In the genomic region with DNA sequence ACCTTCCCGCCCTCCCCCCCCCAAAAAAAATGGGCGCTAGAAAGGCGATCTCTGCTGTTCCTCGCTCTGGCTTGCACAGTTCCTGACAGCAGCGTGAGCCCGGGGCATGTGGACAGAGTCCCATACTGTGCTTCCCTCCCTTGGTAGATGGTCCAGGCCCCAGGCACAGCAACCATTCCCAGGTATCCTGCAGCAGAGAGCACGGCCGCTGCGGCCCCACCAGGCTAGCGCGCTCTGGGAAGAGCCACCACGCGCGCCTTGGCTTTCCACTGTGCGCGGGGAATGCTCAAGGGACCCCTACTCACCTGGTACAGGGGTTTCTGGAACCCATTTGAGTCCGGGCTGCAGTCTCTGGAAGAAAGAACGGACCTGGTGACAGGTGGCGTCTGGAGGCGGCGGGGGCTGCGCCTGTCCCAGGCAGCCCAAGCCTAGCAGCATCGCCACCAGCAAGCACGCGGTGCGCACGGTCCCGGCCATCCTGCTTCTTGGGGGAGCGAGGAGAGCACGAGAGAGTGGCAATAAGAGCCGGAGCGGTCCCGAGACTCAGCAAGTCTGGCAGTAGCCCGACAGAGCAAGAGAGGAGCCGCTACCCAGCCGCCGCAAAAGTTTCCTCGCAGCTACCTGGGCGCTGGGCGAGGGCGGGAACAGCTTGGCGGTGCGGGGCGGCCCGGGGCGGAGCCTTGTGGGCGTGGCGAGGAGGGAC, we compare ENCODE assay signal across 7 mouse cellular contexts. TPM values are rescaled to one million over a fixed set of nuclear protein-coding genes. Genes with fewer than 3 reads are reported as not detected.
DNase-seq lines count a peak whose midpoint lies in the region; ATAC-seq and TF ChIP-seq lines count a peak whose summit lies in the region.

A gene (minus strand): TSS at position 623 of the 703 bp plus-strand sequence.

- WGBS in hindbrain, embryonic 14.5 days: 17% methylated on average over 38 of the region's 48 CpGs
- WGBS in midbrain, embryonic 16.5 days: 21% methylated on average over 41 of the region's 48 CpGs

- no peaks in the 10 kb centered on the region for H3K4me1 ChIP-seq in ES-Bruce4 (ENCODE audit: control insufficient read depth, insufficient read depth, low read length)
- H3K4me1 ChIP-seq in hindbrain, embryonic 14.5 days (replicated peaks; ENCODE audit: control insufficient read depth, insufficient read depth, low read length): peaks cover 7% of the 10 kb centered on the region; the same call in 1 of the 2 replicates
- H3K4me1 ChIP-seq in midbrain, embryonic 16.5 days (ENCODE audit: control insufficient read depth, insufficient read depth, low read length): 0 out of 2 replicates have a peak, but pooled peaks cover 2% of the 10 kb centered on the region

- peak; percentile 57 for ATAC-seq in hindbrain, embryonic 14.5 days (ENCODE audit: low FRiP score)
- peak; percentile 93 for ATAC-seq in midbrain, embryonic 16.5 days

- peak within 1 kb of the TSS; percentile 78 for H3K4me3 ChIP-seq in ES-Bruce4 (ENCODE audit: low read depth, low read length)
- peak within 1 kb of the TSS; percentile 47 for H3K4me3 ChIP-seq in hindbrain, embryonic 14.5 days (replicated peaks; ENCODE audit: low read length)
- H3K4me3 ChIP-seq in midbrain, embryonic 16.5 days (ENCODE audit: low read depth, low read length): peak within 1 kb of the TSS; percentile 51

- H3K36me3 ChIP-seq in ES-Bruce4 (ENCODE audit: control insufficient read depth, insufficient read depth, low read length, poor library complexity, severe bottlenecking): no peaks in the 10 kb centered on the region
- no peaks in the 10 kb centered on the region for H3K36me3 ChIP-seq in hindbrain, embryonic 14.5 days (replicated peaks; ENCODE audit: control insufficient read depth, insufficient read depth)
- no peaks in the 10 kb centered on the region for H3K36me3 ChIP-seq in midbrain, embryonic 16.5 days (ENCODE audit: control insufficient read depth, insufficient read depth, low read length)

- no peak for TF ChIP-seq POLR2A in ES-Bruce4 (IDR thresholded peaks at IDR 0.05; ENCODE audit: insufficient read depth, low read length)

- TF ChIP-seq EP300 in ES-Bruce4 (IDR thresholded peaks at IDR 0.05; ENCODE audit: insufficient read depth, low read depth, low read length): no peak

- H3K9me3 ChIP-seq in ES-Bruce4 (replicated peaks; ENCODE audit: control insufficient read depth, insufficient read depth, low read length, poor library complexity, severe bottlenecking): no peaks in the 10 kb centered on the region
- no peaks in the 10 kb centered on the region for H3K9me3 ChIP-seq in hindbrain, embryonic 14.5 days (ENCODE audit: control insufficient read depth, low read length)
- H3K9me3 ChIP-seq in midbrain, embryonic 16.5 days (replicated peaks; ENCODE audit: control insufficient read depth, low read length, poor library complexity, severe bottlenecking): no peaks in the 10 kb centered on the region

- H3K27me3 ChIP-seq in ES-Bruce4 (ENCODE audit: control insufficient read depth, insufficient read depth, low read length, poor library complexity, severe bottlenecking): no peaks in the 10 kb centered on the region
- H3K27me3 ChIP-seq in hindbrain, embryonic 14.5 days (ENCODE audit: control insufficient read depth, insufficient read depth, low read length): peaks cover 36% of the 10 kb centered on the region
- no peaks in the 10 kb centered on the region for H3K27me3 ChIP-seq in midbrain, embryonic 16.5 days (ENCODE audit: control insufficient read depth, insufficient read depth, low read depth, low read length)

- TF ChIP-seq CTCF in ES-Bruce4 (IDR thresholded peaks at IDR 0.05; ENCODE audit: low read depth, low read length): no peak

- peak; percentile 68 for DNase-seq in adrenal gland, postnatal 14 days
- peak; percentile 71 for DNase-seq in gastrocnemius, postnatal 10 days
- DNase-seq in hindbrain, embryonic 14.5 days (ENCODE audit: low spot score): peak; percentile 33
- peak; percentile 78 for DNase-seq in liver
- DNase-seq in thymus, adult 18-20 months: peak; percentile 12 to 28

- H3K4me2 ChIP-seq in hindbrain, embryonic 14.5 days (replicated peaks): peak within 1 kb of the TSS; percentile 82
- peak within 1 kb of the TSS; percentile 78 for H3K4me2 ChIP-seq in midbrain, embryonic 16.5 days (ENCODE audit: low read length)

- H3K27ac ChIP-seq in ES-Bruce4 (ENCODE audit: insufficient read depth, low read length): no peak within 1 kb of the TSS
- H3K27ac ChIP-seq in hindbrain, embryonic 14.5 days: no peak within 1 kb of the TSS
- H3K27ac ChIP-seq in midbrain, embryonic 16.5 days (ENCODE audit: low read length): no peak within 1 kb of the TSS

- H3K9ac ChIP-seq in ES-Bruce4 (ENCODE audit: low read depth, poor library complexity, severe bottlenecking): peak within 1 kb of the TSS; percentile 37
- H3K9ac ChIP-seq in hindbrain, embryonic 14.5 days: peak within 1 kb of the TSS; percentile 40; the same call in 1 of the 2 replicates
- H3K9ac ChIP-seq in midbrain, embryonic 16.5 days (ENCODE audit: low read depth, low read length): 0 out of 2 replicates have a peak within 1 kb of the TSS, but pooled peaks have one; percentile 38

RNA-seq across cellular contexts. Expression of the gene that starts here (rescaled TPM):
- polyA plus RNA-seq in ES-Bruce4 (2011; ENCODE audit: insufficient read depth, insufficient read length, low read depth, missing spikeins): 79.4 and 83.5 TPM in 2 replicates
- total RNA-seq in adrenal gland, postnatal 14 days (2021): 59.6 and 65.3 TPM in 2 replicates
- 100 to 1,000 TPM in 1 of 2 experiments, 10 to 100 TPM in 1; 92.2 to 118 TPM for total RNA-seq in gastrocnemius, postnatal 10 days (2021)
- 101 and 122 TPM in 2 replicates for polyA plus RNA-seq in hindbrain, embryonic 14.5 days (2014; fragmentation: Nextera tagmentation; extraction: Ambion mirVana)
- polyA plus RNA-seq in midbrain, embryonic 16.5 days (2015; fragmentation: Nextera tagmentation; extraction: Ambion mirVana): 49.2 and 49.3 TPM in 2 replicates

Comparison
In these comparisons a context has a peak if more than half of its experiments do, and no peak if none do; other contexts are left out.
1. DNase-seq: peak in every context shown above with its lines; median percentile 78 in liver; 71 in gastrocnemius, postnatal 10 days; 68 in adrenal gland, postnatal 14 days; 33 in hindbrain, embryonic 14.5 days; 20 in thymus, adult 18-20 months.